In genomic region chr3:148564716-148565115, GRCm38 (mm10) we compare ENCODE assay signal across 31 mouse cellular contexts.
"Had no signal": no experiment of that assay in that cellular context is flagged by ENCODE, and none has a peak within 500 bp of the region (broad histone marks: within the 10 kb centered on the region; RNA-seq: fewer than 3 reads in every experiment).

No protein-coding gene starts in this region.

- H3K36me3 ChIP-seq: limb, embryonic 10.5 days; limb, embryonic 12.5 days; limb, embryonic 13.5 days; limb, embryonic 15.5 days; liver, embryonic 12.5 days; liver, embryonic 13.5 days; liver, embryonic 15.5 days; lung, embryonic 15.5 days; midbrain, embryonic 10.5 days; midbrain, embryonic 12.5 days; midbrain, embryonic 15.5 days; neural tube, embryonic 12.5 days had no signal

- ATAC-seq: liver, embryonic 12.5 days; liver, postnatal 0 days; lung, postnatal 0 days; midbrain, embryonic 15.5 days; midbrain, embryonic 16.5 days had no signal

- H3K27me3 ChIP-seq: limb, embryonic 12.5 days; limb, embryonic 13.5 days; limb, embryonic 15.5 days; liver, embryonic 12.5 days; liver, embryonic 13.5 days; liver, embryonic 15.5 days; lung, embryonic 15.5 days; megakaryocyte, embryonic 14.5 days; midbrain, embryonic 12.5 days; midbrain, embryonic 15.5 days; neural tube, embryonic 12.5 days had no signal

- H3K27ac ChIP-seq: left cerebral cortex, adult 2 months; limb, embryonic 10.5 days; limb, embryonic 12.5 days; limb, embryonic 13.5 days; limb, embryonic 15.5 days; liver, embryonic 12.5 days; liver, embryonic 13.5 days; liver, embryonic 14.5 days; liver, embryonic 15.5 days; lung, embryonic 15.5 days; macrophage; midbrain, embryonic 10.5 days; midbrain, embryonic 12.5 days; midbrain, embryonic 15.5 days; neural tube, embryonic 12.5 days had no signal

- H3K9ac ChIP-seq: limb, embryonic 12.5 days; limb, embryonic 13.5 days; limb, embryonic 15.5 days; liver, embryonic 12.5 days; liver, embryonic 13.5 days; liver, embryonic 14.5 days; liver, embryonic 15.5 days; liver, postnatal 0 days; lung, embryonic 14.5 days; lung, embryonic 15.5 days; midbrain, embryonic 12.5 days; midbrain, embryonic 15.5 days; neural tube, embryonic 12.5 days had no signal

- H3K9me3 ChIP-seq: limb, embryonic 10.5 days; limb, embryonic 12.5 days; limb, embryonic 13.5 days; limb, embryonic 15.5 days; liver, embryonic 12.5 days; liver, embryonic 13.5 days; liver, embryonic 15.5 days; lung, embryonic 15.5 days; midbrain, embryonic 10.5 days; midbrain, embryonic 12.5 days; midbrain, embryonic 15.5 days; neural tube, embryonic 12.5 days had no signal

- H3K4me3 ChIP-seq: left cerebral cortex, adult 2 months; limb, embryonic 10.5 days; limb, embryonic 12.5 days; limb, embryonic 13.5 days; limb, embryonic 15.5 days; liver, embryonic 12.5 days; liver, embryonic 13.5 days; liver, embryonic 15.5 days; lung, embryonic 15.5 days; megakaryocyte, embryonic 14.5 days; midbrain, embryonic 10.5 days; midbrain, embryonic 12.5 days; midbrain, embryonic 15.5 days; myocyte; neural tube, embryonic 12.5 days had no signal

- H3K4me1 ChIP-seq: limb, embryonic 10.5 days; limb, embryonic 12.5 days; liver, embryonic 12.5 days; liver, embryonic 13.5 days; liver, embryonic 15.5 days; lung, embryonic 15.5 days; megakaryocyte, embryonic 14.5 days; midbrain, embryonic 10.5 days; midbrain, embryonic 12.5 days; midbrain, embryonic 15.5 days; neural tube, embryonic 12.5 days had no signal

- DNase-seq: left cerebral cortex, postnatal 4 days; liver; liver, embryonic 13.5 days; liver, postnatal 0 days; lung, adult 18-20 months; lung, adult 2 months; lung, embryonic 14.5 days; lung, postnatal 10 days; lung, postnatal 14 days; lung, postnatal 36 days; lung, postnatal 4 days; midbrain, embryonic 14.5 days had no signal

- H3K4me2 ChIP-seq: limb, embryonic 12.5 days; limb, embryonic 13.5 days; limb, embryonic 15.5 days; liver, embryonic 11.5 days; liver, embryonic 12.5 days; liver, embryonic 13.5 days; liver, embryonic 15.5 days; lung, embryonic 14.5 days; lung, embryonic 15.5 days; midbrain, embryonic 12.5 days; midbrain, embryonic 15.5 days; neural tube, embryonic 12.5 days had no signal
